Mouse (Mus musculus): ENCODE data around the gene Stk32b.

Gene Stk32b

GRCm38 (mm10) chr5:37520441-37520840 is 196.5 kb downstream of the Stk32b start:
- no peak for DNase-seq (ENCODE audit: low spot score in 2 of 2)

- no peak for DNase-seq (ENCODE audit: low spot score in 2 of 2)
Observed at GRCm38 (mm10) chr5:37512479-37512878, 204.5 kb downstream of the Stk32b start.

GRCm38 (mm10) chr5:37506880-37507519 is 210.0 kb downstream of the Stk32b start:
- no peak for DNase-seq (ENCODE audit: low spot score in 2 of 2)

GRCm38 (mm10) chr5:37494984-37495476 is 221.9 kb downstream of the Stk32b start:
- DNase-seq (ENCODE audit: low spot score in 2 of 2), result no peak

- DNase-seq (ENCODE audit: low spot score in 2 of 2), result no peak
Observed at GRCm38 (mm10) chr5:37472025-37472608, 244.9 kb downstream of the Stk32b start.

- no peak for DNase-seq (ENCODE audit: low spot score in 2 of 2)
Observed at GRCm38 (mm10) chr5:37471584-37471983, 245.4 kb downstream of the Stk32b start.

GRCm38 (mm10) chr5:37469031-37469430 is 247.9 kb downstream of the Stk32b start:
- DNase-seq (ENCODE audit: low spot score in 2 of 2), result no peak

GRCm38 (mm10) chr5:37467646-37468045 is 249.3 kb downstream of the Stk32b start:
- no peak for DNase-seq (ENCODE audit: low spot score in 2 of 2)

- DNase-seq (ENCODE audit: low spot score in 2 of 2), result no peak
Observed at GRCm38 (mm10) chr5:37465461-37465860, 251.5 kb downstream of the Stk32b start.

- DNase-seq (ENCODE audit: low spot score in 2 of 2), result no peak
Observed at GRCm38 (mm10) chr5:37458236-37458635, 258.7 kb downstream of the Stk32b start.

- no peak for DNase-seq (ENCODE audit: low spot score in 2 of 2)
Observed at GRCm38 (mm10) chr5:37457831-37458230, 259.1 kb downstream of the Stk32b start.

- no peak for DNase-seq (ENCODE audit: low spot score in 2 of 2)
Observed at GRCm38 (mm10) chr5:37457191-37457590, 259.8 kb downstream of the Stk32b start.

- DNase-seq (ENCODE audit: low spot score in 2 of 2), result no peak
Observed at GRCm38 (mm10) chr5:37456590-37456989, 260.4 kb downstream of the Stk32b start.

- no peak for DNase-seq (ENCODE audit: low spot score in 2 of 2)
Observed at GRCm38 (mm10) chr5:37447546-37447945, 269.4 kb downstream of the Stk32b start.

- no peak for DNase-seq (ENCODE audit: low spot score in 2 of 2)
Observed at GRCm38 (mm10) chr5:37442767-37443166, 274.2 kb downstream of the Stk32b start.

GRCm38 (mm10) chr5:37435417-37435816 is 281.6 kb downstream of the Stk32b start:
- no peak for DNase-seq (ENCODE audit: low spot score in 2 of 2)

- no peak for DNase-seq (ENCODE audit: low spot score in 2 of 2)
Observed at GRCm38 (mm10) chr5:37427210-37427609, 289.8 kb downstream of the Stk32b start.

- no peak for DNase-seq (ENCODE audit: low spot score in 2 of 2)
Observed at GRCm38 (mm10) chr5:37419028-37419427, 297.9 kb downstream of the Stk32b start.
